Mouse (Mus musculus): ENCODE data around the gene Notch2.

The Notch2 gene

DNA sequence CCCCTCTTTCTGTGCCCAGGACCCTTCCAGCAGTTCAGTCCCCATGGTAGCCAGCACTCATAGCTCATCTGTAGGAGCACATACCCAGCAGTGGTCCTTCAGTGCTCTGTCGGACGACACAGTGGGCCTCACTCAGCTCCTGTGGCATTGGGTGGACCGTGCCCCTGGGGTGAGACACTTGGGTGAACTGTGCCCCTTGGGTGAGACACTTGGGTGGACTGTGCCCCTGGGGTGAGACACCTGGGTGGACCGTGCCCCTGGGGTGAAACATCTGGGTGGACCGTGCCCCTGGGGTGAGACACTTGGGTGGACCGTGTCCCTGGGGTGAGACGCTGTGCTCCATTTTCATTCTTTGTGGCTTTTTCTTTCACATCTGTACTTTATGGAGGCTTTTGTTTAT, 83.7 kb downstream of the Notch2 start:
- DNase-seq (ENCODE audit: low read depth, low spot score) = no peak

- DNase-seq (ENCODE audit: low read depth, low spot score) = no peak
Observed at GRCm38 (mm10) chr3:98098676-98099075, 85.3 kb downstream of the Notch2 start.

DNA sequence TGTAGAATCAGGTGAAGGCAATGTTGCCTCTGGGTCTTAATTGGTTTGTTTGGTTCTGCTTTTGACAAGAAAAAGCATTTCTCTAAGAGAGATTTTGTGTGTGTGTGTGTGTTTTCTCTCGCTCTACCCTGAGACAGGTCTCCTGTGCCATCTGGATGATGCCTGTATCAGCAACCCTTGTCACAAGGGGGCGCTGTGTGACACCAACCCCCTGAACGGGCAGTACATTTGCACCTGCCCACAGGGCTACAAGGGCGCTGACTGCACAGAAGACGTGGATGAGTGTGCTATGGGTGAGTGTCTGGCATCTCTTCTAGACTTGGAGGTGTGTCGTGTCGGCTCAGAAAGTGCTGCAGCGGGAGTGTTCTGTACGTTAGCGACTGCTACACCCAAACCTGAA, 86.0 kb downstream of the Notch2 start:
- DNase-seq (ENCODE audit: low read depth, low spot score) = peak; percentile 55

DNA sequence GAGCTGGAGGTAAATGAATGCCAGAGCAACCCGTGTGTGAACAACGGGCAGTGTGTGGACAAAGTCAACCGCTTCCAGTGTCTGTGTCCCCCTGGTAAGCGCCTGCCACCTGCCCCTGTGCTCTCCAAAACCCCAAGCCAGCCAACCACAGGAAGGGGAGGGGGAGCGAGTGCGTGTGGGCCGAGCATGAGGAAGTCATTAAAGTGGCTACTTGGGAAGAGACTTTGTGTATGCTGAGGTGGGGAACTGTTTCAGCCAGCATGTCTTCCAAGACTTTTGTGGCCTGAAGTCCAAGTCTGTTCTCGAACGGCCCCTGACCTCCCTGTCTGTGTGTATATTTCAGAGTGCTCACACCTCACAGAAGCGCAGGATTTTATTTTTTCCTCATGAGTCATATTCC, 88.2 kb downstream of the Notch2 start:
- no peak for DNase-seq (ENCODE audit: low read depth, low spot score)

DNA sequence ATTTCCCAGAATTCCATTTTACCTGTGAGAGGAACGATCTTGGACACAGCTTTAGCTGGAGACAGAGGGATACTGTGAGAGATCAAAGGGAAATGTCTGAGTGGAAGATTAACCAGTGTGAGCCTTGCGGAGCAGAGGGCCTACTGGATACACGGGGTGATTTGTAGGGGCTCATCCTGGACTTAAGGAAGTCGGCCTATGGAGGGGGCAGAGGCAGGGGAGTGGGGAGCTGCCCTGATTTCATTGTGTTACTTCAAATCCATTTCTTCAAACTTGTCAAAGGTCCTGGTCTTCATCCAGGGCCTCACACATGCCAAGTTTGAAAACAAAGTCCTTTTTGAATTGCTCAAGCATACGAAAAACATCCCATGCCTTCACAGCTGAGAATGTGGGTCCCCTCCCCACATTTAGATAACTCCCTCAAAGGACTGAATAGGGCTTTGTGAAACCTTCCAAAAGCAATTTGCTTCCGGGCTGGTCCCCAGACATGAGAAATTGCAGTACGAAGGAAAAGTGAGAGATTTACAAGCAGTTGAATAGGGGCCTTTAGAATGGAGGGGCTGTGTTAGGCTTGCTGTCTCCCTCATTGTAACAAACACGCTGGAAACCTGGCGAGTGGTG, 91.6 kb downstream of the Notch2 start:
- DNase-seq (ENCODE audit: low read depth, low spot score) = no peak

- DNase-seq (ENCODE audit: low read depth, low spot score) = no peak
Observed at GRCm38 (mm10) chr3:98105496-98105895, 92.2 kb downstream of the Notch2 start.

GRCm38 (mm10) chr3:98106115-98106514, 92.8 kb downstream of the Notch2 start:
- DNase-seq (ENCODE audit: low read depth, low spot score) = no peak

GRCm38 (mm10) chr3:98106590-98107313, 93.4 kb downstream of the Notch2 start:
- DNase-seq (ENCODE audit: low read depth, low spot score) = no peak

GRCm38 (mm10) chr3:98108416-98108815, 95.1 kb downstream of the Notch2 start:
- DNase-seq (ENCODE audit: low read depth, low spot score) = no peak

DNA sequence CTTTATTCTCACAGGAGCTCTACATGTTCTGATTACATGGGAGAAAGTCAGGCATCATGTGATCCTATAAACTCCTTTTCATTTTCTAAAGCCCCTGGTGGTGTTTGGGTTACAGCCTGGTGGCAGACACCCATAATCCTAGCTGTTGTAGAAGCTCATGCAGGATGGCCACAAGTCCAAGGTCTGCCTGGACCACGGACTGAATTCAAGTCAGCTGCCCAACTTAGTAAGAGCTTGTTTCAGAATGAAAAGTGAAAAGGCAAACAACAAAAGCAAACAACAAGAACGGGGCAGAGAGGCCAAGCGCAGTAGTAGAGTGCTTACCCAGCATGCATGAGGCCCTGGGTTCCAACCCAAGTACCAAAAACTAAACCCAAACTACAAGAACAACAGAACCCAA, 95.5 kb downstream of the Notch2 start:
- no peak for DNase-seq (ENCODE audit: low read depth, low spot score)

DNA sequence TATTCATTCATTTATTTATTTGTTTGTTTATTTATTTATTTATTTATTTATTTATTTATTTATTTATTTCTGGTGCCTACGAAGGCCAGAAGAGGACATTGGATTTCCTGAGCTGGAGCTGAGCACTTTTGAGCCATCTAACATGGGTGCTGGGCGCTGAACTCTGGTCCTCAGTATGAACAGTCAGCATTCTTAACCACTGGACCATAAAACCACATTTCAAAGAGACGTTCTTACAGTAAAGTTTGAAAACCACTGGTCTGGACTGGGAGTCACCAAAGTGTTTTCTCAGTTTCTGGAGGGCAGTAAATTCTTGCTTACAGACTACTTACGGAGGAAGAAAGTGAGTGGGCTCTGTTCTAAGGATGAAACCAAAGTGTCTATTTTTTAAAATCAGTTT, 97.3 kb downstream of the Notch2 start:
- no peak for DNase-seq (ENCODE audit: low read depth, low spot score)

DNA sequence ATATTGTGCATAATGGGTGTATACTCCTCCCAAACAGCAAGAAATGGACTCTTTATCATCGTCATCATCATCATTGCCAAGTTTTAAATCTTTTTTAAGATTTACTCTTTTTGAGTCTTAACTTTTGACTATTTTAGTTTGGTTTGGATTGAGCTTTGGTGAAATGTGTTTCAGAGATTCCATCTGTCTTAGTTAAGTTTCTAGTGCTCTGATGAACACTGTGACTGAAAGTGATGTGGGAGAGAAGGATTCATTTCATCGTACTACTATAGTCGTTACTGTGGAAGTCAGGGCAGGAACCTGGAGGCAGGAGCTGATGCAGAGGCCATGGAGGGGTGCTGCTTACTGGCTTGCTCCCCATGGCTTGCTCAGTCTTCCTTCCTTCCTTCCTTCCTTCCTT, 104.9 kb downstream of the Notch2 start:
- no peak for DNase-seq (ENCODE audit: low read depth, low spot score)

DNA sequence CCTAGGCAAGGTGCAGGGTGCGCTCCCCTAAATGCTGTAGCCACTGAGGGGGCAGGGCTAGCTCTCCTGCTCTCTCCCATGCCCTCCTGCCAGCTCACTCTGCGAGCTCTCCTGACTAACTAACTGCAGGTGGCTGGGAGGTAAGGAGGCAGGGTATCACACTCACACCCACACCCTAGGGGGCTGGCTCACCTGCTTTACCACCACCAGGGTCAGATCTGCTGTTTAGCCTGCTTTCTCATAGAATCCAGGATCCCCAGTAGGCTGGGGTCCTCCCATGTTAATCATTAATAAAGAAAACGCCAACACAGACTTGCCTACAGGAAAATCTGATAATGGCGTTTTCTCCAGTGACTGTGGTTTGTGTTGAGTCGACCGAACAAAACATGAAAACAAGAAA, 106.0 kb downstream of the Notch2 start:
- DNase-seq (ENCODE audit: low read depth, low spot score) = no peak

DNA sequence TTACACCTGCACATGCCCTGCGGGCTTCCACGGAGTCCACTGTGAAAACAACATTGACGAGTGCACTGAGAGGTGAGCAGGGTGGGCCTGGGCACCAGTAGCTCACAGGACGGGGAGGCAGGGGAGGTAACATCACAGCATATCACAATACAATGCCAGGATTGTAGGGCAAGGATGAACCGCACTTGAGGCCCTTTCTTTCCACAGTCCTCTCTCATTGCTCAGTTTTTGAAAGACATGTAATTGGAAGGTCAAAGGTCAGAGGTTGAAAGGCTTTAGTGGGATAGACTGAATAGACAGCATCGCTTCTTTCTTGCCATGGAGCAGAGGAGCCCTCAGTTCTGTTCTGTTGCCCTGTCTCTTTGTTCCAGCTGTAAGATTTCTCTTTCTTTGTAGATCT, 107.6 kb downstream of the Notch2 start:
- no peak for DNase-seq (ENCODE audit: low read depth, low spot score)

- DNase-seq (ENCODE audit: low read depth, low spot score) = peak; percentile 9
Observed at GRCm38 (mm10) chr3:98127775-98128174, 114.4 kb downstream of the Notch2 start.

DNA sequence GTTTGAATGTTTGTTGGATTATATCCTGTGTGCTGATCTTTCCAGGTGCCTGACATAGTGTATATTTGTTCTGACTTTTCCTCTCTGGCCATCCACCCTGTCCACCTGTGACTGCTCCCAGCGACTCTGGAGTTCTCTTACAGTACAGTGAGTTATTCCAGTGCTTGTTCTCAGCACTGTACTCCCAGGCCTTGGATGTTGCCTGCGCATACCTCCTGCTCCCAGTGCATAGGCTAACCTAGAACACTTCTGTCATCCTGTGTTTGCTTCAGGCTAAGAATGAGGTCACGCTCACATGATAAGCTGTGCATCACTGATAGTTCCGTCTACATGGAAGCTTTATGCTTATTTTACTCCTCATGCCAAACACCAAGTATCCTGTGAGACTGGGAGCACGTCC, 115.4 kb downstream of the Notch2 start:
- no peak for DNase-seq (ENCODE audit: low read depth, low spot score)

- DNase-seq (ENCODE audit: low read depth, low spot score) = peak; percentile 12
Observed at GRCm38 (mm10) chr3:98132140-98132539, 118.8 kb downstream of the Notch2 start.

- no peak for DNase-seq (ENCODE audit: low read depth, low spot score)
Observed at GRCm38 (mm10) chr3:98132636-98133035, 119.3 kb downstream of the Notch2 start.

DNA sequence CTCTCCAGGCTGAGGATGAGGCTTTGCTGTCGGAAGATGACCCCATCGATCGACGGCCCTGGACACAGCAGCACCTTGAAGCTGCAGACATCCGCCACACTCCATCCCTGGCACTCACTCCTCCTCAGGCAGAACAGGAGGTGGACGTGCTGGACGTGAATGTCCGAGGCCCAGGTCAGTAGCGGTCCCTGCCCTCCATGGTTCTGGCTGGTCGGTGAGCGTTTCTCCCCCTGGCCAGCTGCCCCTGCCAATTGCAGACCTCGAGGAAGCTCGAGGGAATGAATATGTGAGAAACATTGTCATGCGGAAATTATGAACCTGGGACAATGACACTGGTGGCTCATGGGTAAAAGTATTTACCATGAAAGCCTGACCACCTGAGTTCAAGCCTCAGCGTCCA, 128.1 kb downstream of the Notch2 start:
- DNase-seq (ENCODE audit: low read depth, low spot score) = no peak

DNA sequence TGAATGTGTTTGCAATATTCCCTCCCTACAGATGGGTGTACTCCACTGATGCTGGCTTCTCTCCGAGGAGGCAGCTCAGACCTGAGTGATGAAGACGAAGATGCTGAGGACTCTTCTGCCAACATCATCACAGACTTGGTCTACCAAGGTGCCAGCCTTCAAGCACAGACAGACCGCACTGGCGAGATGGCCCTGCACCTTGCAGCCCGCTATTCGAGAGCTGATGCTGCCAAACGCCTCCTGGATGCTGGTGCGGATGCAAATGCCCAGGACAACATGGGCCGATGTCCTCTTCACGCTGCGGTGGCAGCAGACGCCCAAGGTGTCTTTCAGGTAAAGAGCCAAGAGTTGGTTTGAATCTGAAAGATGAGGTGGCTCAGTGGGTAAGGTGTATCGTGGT, 129.5 kb downstream of the Notch2 start:
- DNase-seq (ENCODE audit: low read depth, low spot score) = no peak

DNA sequence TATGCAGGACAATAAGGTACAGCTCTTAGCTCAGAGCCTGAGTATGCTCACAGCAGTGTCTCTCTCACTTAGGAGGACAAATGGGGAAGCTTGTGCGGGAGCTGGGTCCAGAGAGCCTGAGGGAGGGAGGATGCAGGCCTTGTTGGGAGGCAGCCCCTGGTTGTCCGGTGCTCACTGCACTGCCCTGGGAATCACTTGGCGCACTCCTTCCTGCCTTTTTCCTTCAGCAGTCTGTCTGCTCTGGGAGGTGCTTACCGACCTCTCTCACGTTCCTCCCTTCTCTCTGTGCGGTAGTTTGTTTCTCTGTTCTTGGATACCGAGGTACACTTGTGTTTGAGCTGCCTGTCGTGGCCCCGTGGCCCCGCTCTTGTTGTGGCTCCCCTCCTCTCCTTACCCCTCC, 131.9 kb downstream of the Notch2 start:
- DNase-seq (ENCODE audit: low read depth, low spot score) = no peak

DNA sequence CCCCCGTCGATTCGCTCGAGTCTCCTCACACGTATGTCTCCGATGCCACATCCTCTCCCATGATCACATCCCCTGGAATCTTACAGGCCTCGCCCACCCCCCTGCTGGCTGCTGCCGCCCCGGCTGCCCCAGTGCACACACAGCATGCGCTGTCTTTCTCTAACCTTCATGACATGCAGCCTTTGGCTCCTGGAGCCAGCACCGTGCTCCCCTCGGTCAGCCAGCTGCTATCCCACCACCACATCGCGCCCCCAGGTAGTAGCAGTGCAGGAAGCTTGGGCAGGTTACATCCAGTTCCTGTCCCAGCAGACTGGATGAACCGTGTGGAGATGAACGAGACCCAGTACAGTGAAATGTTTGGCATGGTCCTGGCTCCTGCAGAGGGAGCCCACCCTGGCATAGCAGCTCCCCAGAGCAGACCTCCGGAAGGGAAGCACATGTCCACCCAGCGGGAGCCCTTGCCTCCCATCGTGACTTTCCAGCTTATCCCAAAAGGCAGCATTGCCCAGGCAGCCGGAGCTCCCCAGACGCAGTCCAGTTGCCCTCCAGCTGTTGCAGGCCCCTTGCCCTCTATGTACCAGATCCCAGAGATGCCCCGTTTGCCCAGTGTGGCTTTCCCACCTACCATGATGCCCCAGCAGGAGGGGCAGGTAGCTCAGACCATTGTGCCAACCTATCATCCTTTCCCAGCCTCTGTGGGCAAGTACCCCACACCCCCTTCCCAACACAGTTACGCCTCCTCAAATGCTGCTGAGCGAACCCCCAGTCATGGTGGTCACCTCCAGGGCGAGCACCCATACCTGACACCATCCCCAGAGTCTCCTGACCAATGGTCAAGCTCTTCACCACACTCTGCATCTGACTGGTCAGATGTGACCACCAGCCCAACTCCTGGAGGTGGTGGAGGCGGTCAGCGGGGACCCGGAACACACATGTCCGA, 133.4 kb downstream of the Notch2 start:
- DNase-seq (ENCODE audit: low read depth, low spot score) = no peak

DNA sequence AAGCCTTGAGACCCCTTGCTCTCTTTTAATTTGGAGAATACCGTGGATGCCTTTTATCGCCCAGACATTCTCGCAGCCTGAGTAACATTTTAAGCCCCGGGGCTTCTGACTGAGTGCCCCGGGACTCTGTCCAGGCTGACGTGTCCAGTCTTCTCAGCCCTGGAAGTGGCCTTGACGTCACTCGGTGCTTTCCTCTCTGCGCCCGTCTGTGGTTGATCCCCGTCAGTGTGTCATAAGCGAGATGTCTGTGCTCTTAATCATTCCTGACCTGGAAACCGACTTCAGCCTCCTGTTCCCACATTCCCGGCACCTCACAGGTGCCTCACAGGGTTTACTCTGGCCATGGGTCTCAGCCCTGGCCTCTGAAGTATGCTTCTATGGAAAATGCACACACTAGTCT, 134.4 kb downstream of the Notch2 start:
- no peak for DNase-seq (ENCODE audit: low read depth, low spot score)
